Mouse (Mus musculus): ENCODE data around the gene Samd9l. TPM values are rescaled to one million over a fixed set of nuclear protein-coding genes. Genes with fewer than 3 reads are reported as not detected.

Gene Samd9l
- 0.67 and 0.78 TPM in 2 replicates for polyA plus RNA-seq (2021; fragmentation: Nextera tagmentation)
- long read RNA-seq, experiment 1, partial matches to known transcripts: 0 of 1 reads
- long read RNA-seq, experiment 1, other reads (novel, unspliced or antisense): 1 of 1 reads
- long read RNA-seq, experiment 2, full-length matches to known transcripts: 3 of 6 reads
- long read RNA-seq, experiment 2, partial matches to known transcripts: 0 of 6 reads
- long read RNA-seq, experiment 2, other reads (novel, unspliced or antisense): 3 of 6 reads

DNA sequence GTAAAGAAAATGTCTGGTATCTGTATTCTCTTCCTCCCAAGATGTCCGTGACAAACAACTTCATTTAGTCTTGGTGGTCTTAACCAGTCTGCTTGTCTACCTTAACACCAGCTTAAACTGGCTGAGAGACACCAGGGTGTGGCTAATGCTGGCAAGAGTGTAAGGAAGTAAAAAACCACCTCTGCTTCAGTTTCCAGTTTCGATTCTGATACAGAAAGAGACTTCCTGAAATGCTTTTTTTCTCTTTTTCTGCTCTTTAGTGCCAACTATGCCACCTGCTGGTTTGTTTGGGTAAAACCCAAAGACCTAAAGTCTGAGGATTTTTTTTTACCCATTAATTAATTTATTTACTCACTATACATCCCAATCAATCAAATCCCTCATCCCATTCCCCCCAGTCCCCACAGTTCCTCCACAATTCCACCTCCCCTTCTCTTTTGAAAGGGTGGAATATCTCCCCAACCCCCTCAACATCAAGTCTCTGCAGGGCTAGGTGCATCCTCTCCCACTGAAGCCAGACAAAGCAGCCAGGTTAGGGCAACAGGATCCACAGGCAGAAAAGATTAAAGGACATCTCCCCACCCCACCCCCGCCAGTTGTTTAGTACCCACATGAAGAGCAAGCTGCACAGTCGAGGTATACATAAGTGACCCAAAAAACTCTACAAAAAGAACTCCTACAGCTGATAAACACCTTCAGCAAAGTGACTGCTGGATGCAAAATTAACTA, at the start of gene Samd9l:
Gene Samd9l, minus strand, starts transcription at position 233 of the 729 bp plus-strand sequence.

Other genes with a start within 250 kb of the Samd9l start
- 0.11 and 0.14 TPM in 2 replicates for gene Hepacam2, start 98.7 kb upstream of the Samd9l start, polyA plus RNA-seq (2021; fragmentation: Nextera tagmentation)
- gene Vps50, start 98.8 kb upstream of the Samd9l start, polyA plus RNA-seq (2021; fragmentation: Nextera tagmentation): 23.3 and 27.0 TPM in 2 replicates

All from layer of hippocampus, adult 6 months (tissue).